Mouse (Mus musculus) erythroblast, embryonic 14.5 days (primary cell): ENCODE data around the gene Hlf.

ENCODE experiments used
- GATA1 ChIP-seq: IDR thresholded peaks from 2 replicates; pipeline ENCODE4 v1.6.1; 2012; ENCODE audit warnings: low read length, inconsistent platforms, mixed read lengths
- TAL1 ChIP-seq: IDR thresholded peaks from 3 replicates; pipeline ENCODE4 v1.6.1; 2012; ENCODE audit warnings: low read length, inconsistent platforms, mixed read lengths

GRCm38 (mm10) chr11:90314606-90315005 lies 76.1 kb downstream of the Hlf start:
- no peak for TF ChIP-seq GATA1
- no peak for TF ChIP-seq TAL1
